Mouse (Mus musculus) heart, embryonic 11.5 days (tissue): ENCODE data around the gene Gorasp2. TPM values are rescaled to one million over a fixed set of nuclear protein-coding genes. Genes with fewer than 3 reads are reported as not detected.

ENCODE experiments used
- ATAC-seq: fragments of 200-750 bp; cut with Nextera tagmentation; replicated peaks from 2 replicates; pipeline ENCODE4 v1.8.0; 2017; ENCODE audit warnings: moderate library complexity; ENCODE audit not compliant: insufficient number of reproducible peaks, low FRiP score, low TSS enrichment
- H3K27ac ChIP-seq: fragments of 300-500 bp; sonication (generic); 2 replicates; pipeline ENCODE4 v1.5.1; 2014; ENCODE audit warnings: mild to moderate bottlenecking, low read depth, low read length
- H3K27me3 ChIP-seq: fragments of 300-500 bp; sonication (generic); 2 replicates; pipeline ENCODE4 v1.6.1; 2014; ENCODE audit warnings: mild to moderate bottlenecking, low read length, mixed read lengths; ENCODE audit not compliant: control insufficient read depth, insufficient read depth
- H3K36me3 ChIP-seq: fragments of 300-500 bp; sonication (generic); 2 replicates; pipeline ENCODE4 v1.6.1; 2014; ENCODE audit warnings: mild to moderate bottlenecking, low read length, moderate library complexity, mixed read lengths; ENCODE audit not compliant: control insufficient read depth, insufficient read depth
- H3K4me1 ChIP-seq: fragments of 300-500 bp; sonication (generic); 2 replicates; pipeline ENCODE4 v1.6.1; 2014; ENCODE audit warnings: low read length; ENCODE audit not compliant: control insufficient read depth, insufficient read depth
- H3K4me2 ChIP-seq: fragments of 300-500 bp; sonication (generic); 2 replicates; pipeline ENCODE4 v1.6.1; 2014; ENCODE audit warnings: mild to moderate bottlenecking, moderate library complexity
- H3K4me3 ChIP-seq: fragments of 300-500 bp; sonication (generic); 2 replicates; pipeline ENCODE4 v1.5.1; 2014; ENCODE audit warnings: low read depth, low read length
- H3K9ac ChIP-seq: fragments of 300-500 bp; sonication (generic); 2 replicates; pipeline ENCODE4 v1.6.1; 2014; ENCODE audit warnings: mild to moderate bottlenecking, low read depth, low read length, moderate library complexity
- H3K9me3 ChIP-seq: fragments of 300-500 bp; sonication (generic); replicated peaks from 2 replicates; pipeline ENCODE4 v1.6.1; 2016; ENCODE audit warnings: low read length; ENCODE audit not compliant: control insufficient read depth
- WGBS: fragments of 180-500 bp; shearing (Covaris S2); extraction: QIAGEN DNeasy Blood & Tissue Kit; methylation state at CpG from one replicate; pipeline ENCODE4 v1.1.7; 2014; ENCODE audit not compliant: insufficient replicate concordance; 5-methylcytosine and 5-hydroxymethylcytosine counted together
- polyA plus RNA-seq: library from polyadenylated mRNA; unstranded; fragments of >200 nt; fragmentation: Nextera tagmentation; extraction: Ambion mirVana; gene quantifications from 2 replicates; pipeline ENCODE4 v1.2.1, GENCODE M21; 2014

The Gorasp2 gene
- polyA plus RNA-seq, 1 experiment from 2014 or later = 173 TPM

GRCm38 (mm10) chr2:70645266-70645780, 16.1 kb upstream of the Gorasp2 start:
- no peak overlapping the region for H3K4me2 ChIP-seq
- WGBS = 63% methylated on average over 6 of the region's 6 CpGs
- no peaks in the 10 kb centered on the region for H3K4me1 ChIP-seq
- no peak overlapping the region for H3K9ac ChIP-seq
- no peaks in the 10 kb centered on the region for H3K9me3 ChIP-seq
- ATAC-seq = no peak
- no peak overlapping the region for H3K4me3 ChIP-seq
- no peaks in the 10 kb centered on the region for H3K36me3 ChIP-seq
- no peak overlapping the region for H3K27ac ChIP-seq
- no peaks in the 10 kb centered on the region for H3K27me3 ChIP-seq

GRCm38 (mm10) chr2:70647681-70648080, 13.7 kb upstream of the Gorasp2 start:
- H3K4me3 ChIP-seq = no peak overlapping the region

GRCm38 (mm10) chr2:70648271-70648670, 13.1 kb upstream of the Gorasp2 start:
- no peaks in the 10 kb centered on the region for H3K4me1 ChIP-seq
- WGBS = 74% methylated on average over 5 of the region's 5 CpGs
- H3K9me3 ChIP-seq = no peaks in the 10 kb centered on the region
- no peak overlapping the region for H3K4me3 ChIP-seq
- no peak overlapping the region for H3K27ac ChIP-seq
- no peak overlapping the region for H3K9ac ChIP-seq
- H3K36me3 ChIP-seq = no peaks in the 10 kb centered on the region
- no peaks in the 10 kb centered on the region for H3K27me3 ChIP-seq
- H3K4me2 ChIP-seq = no peak overlapping the region
- no peak for ATAC-seq

More at GRCm38 (mm10) chr2:70647681-70648080, 13.7 kb upstream of the Gorasp2 start:
- Histone ChIP-seq H3K4me2 (no peak overlapping the region), H3K4me1 (no peaks in the 10 kb centered on the region), H3K27ac (no peak overlapping the region), H3K9ac (no peak overlapping the region), H3K36me3 (no peaks in the 10 kb centered on the region), H3K9me3 (no peaks in the 10 kb centered on the region), H3K27me3 (no peaks in the 10 kb centered on the region)
- 50% methylated on average over 4 of the region's 4 CpGs for WGBS
- no peak for ATAC-seq

- H3K36me3 ChIP-seq = no peaks in the 10 kb centered on the region
- no peak overlapping the region for H3K27ac ChIP-seq
- H3K4me2 ChIP-seq = no peak overlapping the region
- no peak overlapping the region for H3K4me3 ChIP-seq
- no peaks in the 10 kb centered on the region for H3K9me3 ChIP-seq
- no peak for ATAC-seq
- no peak overlapping the region for H3K9ac ChIP-seq
- 83% methylated on average over 4 of the region's 4 CpGs for WGBS
- H3K4me1 ChIP-seq = no peaks in the 10 kb centered on the region
- H3K27me3 ChIP-seq = no peaks in the 10 kb centered on the region
These were observed 11.9 kb upstream of the Gorasp2 start for GRCm38 (mm10) chr2:70649471-70649870.

- H3K27me3 ChIP-seq = no peaks in the 10 kb centered on the region
- H3K9me3 ChIP-seq = no peaks in the 10 kb centered on the region
- no peak overlapping the region for H3K27ac ChIP-seq
- no peaks in the 10 kb centered on the region for H3K36me3 ChIP-seq
- no peak overlapping the region for H3K4me3 ChIP-seq
- WGBS = 29% methylated on average over 6 of the region's 6 CpGs
- no peak overlapping the region for H3K9ac ChIP-seq
- no peaks in the 10 kb centered on the region for H3K4me1 ChIP-seq
- H3K4me2 ChIP-seq = no peak overlapping the region
- no peak for ATAC-seq
These were observed 9.6 kb upstream of the Gorasp2 start for GRCm38 (mm10) chr2:70651820-70652219.

- 59% methylated on average over 7 of the region's 7 CpGs for WGBS
- no peak for ATAC-seq
- H3K9ac ChIP-seq = no peak overlapping the region
These were observed 4.3 kb upstream of the Gorasp2 start for GRCm38 (mm10) chr2:70657083-70657482.

GRCm38 (mm10) chr2:70661715-70662495, 529 bp downstream of the Gorasp2 start, which contains the start of gene Gm26558:
Gene Gm26558 (minus strand): TSS chr2:70662108.
- peak within 1 kb of the TSS; percentile 96 for H3K27ac ChIP-seq
- peak within 1 kb of the TSS; percentile 99 for H3K9ac ChIP-seq
- H3K27me3 ChIP-seq = no peaks in the 10 kb centered on the region
- peaks cover 8% of the 10 kb centered on the region; the same call in 1 of the 2 replicates for H3K4me1 ChIP-seq
- ATAC-seq = peak; percentile 77
- H3K9me3 ChIP-seq = no peaks in the 10 kb centered on the region
- WGBS = under 1% methylated on average over 54 of the region's 54 CpGs
- peak within 1 kb of the TSS; percentile 95 for H3K4me3 ChIP-seq
- peak within 1 kb of the TSS; percentile 80 for H3K4me2 ChIP-seq
- H3K36me3 ChIP-seq = no peaks in the 10 kb centered on the region

More at GRCm38 (mm10) chr2:70657083-70657482, 4.3 kb upstream of the Gorasp2 start:
- H3K4me1 ChIP-seq = no peaks in the 10 kb centered on the region
- no peaks in the 10 kb centered on the region for H3K36me3 ChIP-seq
- H3K4me3 ChIP-seq = no peak overlapping the region
- H3K27ac ChIP-seq = no peak overlapping the region
- H3K4me2 ChIP-seq = no peak overlapping the region
- H3K9me3 ChIP-seq = no peaks in the 10 kb centered on the region
- H3K27me3 ChIP-seq = no peaks in the 10 kb centered on the region

- ATAC-seq = no peak
- Histone ChIP-seq H3K9ac (no peak overlapping the region), H3K27ac (no peak overlapping the region), H3K27me3 (no peaks in the 10 kb centered on the region), H3K36me3 (no peaks in the 10 kb centered on the region), H3K9me3 (no peaks in the 10 kb centered on the region), H3K4me2 (no peak overlapping the region), H3K4me1 (peaks cover 8% of the 10 kb centered on the region; the same call in 1 of the 2 replicates), H3K4me3 (no peak overlapping the region)
- 69% methylated on average over 5 of the region's 5 CpGs for WGBS
These were observed 2.4 kb downstream of the Gorasp2 start for GRCm38 (mm10) chr2:70663764-70664163.
